Mouse (Mus musculus): ENCODE data around the gene Msh6.

DNA sequence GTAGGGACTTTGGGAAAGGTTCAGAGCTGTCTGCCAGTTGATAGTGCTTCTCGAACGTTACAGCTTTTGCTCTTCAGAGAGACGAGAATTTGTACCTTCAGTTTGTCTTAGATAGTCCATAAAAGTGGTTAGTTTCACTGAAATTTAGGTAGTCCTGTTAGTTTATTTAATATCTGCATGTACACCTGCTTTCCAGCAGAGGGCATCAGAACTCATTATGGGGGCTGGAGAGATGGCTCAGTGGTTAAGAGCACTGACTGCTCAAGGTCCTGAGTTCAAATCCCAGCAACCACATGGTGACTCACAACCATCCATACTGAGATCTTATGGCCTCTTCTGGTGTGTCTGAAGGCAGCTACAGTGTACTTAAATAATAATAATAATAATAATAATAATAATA is 7.2 kb downstream of the Msh6 start:
- TF ChIP-seq CTCF (IDR thresholded peaks at IDR 0.05; ENCODE audit: insufficient read depth, low read length) (0 out of 2 replicates have a peak, but pooled peaks have one; percentile 8), POLR2A (IDR thresholded peaks at IDR 0.05; ENCODE audit: borderline replicate concordance, extremely low read depth, low read depth, low read length) (no peak)
